Mouse (Mus musculus) brain, embryonic 14.5 days (tissue): ENCODE results near the gene Gm42791.

Experiments
- CTCF ChIP-seq: fragments of 200-500 bp; IDR thresholded peaks from 2 replicates; pipeline ENCODE4 v1.5.1; 2012; ENCODE audit warnings: inconsistent platforms, mild to moderate bottlenecking, moderate library complexity, borderline replicate concordance; ENCODE audit not compliant: insufficient read depth, insufficient read length; ENCODE audit errors: extremely low read depth
- POLR2A ChIP-seq: fragments of 200-500 bp; IDR thresholded peaks from 2 replicates; pipeline ENCODE4 v1.6.1; 2012; ENCODE audit warnings: mild to moderate bottlenecking, inconsistent platforms, borderline replicate concordance; ENCODE audit not compliant: poor library complexity, insufficient read depth, insufficient read length, severe bottlenecking; ENCODE audit errors: extremely low read depth

DNA sequence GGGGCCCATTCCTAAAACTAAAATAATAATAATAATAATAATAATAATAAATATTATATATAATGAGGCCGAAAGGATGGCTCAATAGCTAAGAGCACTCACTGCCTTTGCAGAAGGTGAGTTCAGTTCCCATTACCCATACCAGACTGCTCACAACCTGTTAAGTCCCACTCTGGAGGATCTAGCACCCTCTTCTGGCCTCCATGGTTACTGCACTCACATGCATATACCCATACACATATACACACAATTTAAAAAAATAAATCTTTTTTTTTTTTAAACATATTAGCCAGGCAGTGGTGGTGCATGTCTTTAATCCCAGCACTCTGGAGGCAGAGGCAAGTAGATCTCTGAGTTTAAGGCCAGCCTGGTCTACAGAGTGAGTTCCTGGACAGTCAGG, 11.3 kb downstream of the Gm42791 start:
- TF ChIP-seq POLR2A: no peak
- TF ChIP-seq CTCF: peak; percentile 10; the same call in 1 of the 2 replicates
